Mouse (Mus musculus): Measurements from ENCODE around the gene Ell2.

DNA sequence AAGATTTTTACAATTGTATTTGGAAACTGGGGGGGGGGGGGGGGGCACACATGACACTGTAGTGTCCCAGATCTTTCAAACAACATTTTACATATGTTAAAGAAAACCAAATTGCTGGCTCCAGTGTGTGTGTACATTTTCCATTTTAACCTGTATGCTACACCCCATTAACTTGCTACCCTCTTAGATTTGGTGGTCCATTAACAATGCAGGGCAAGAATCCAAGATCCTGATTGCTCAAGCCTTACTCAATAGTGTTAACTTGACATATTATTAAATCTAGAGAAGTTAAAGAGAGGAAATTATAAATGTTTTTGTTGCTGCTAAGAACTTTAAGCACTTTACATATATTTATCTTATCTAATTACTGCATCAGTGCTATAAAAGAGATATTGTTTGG is 24.2 kb downstream of the Ell2 start:
- no peak for TF ChIP-seq CTCF (IDR thresholded peaks at IDR 0.05; ENCODE audit: control insufficient read depth, insufficient read depth, low read length)
- TF ChIP-seq POLR2A (IDR thresholded peaks at IDR 0.05; ENCODE audit: borderline replicate concordance, control insufficient read depth, low read depth, low read length), result no peak
